ENCODE assay signal across 8 mouse cellular contexts in genomic region chr4:133107788-133108281, GRCm38 (mm10). TPM values are rescaled to one million over a fixed set of nuclear protein-coding genes. Genes with fewer than 3 reads are reported as not detected.
DNase-seq lines count a peak whose midpoint lies in the region; ATAC-seq and TF ChIP-seq lines count a peak whose summit lies in the region.

No protein-coding gene starts in this region.

- no peak overlapping the region for H3K4me3 ChIP-seq in layer of hippocampus, adult 2 months
- no peak overlapping the region for H3K4me3 ChIP-seq in limb, embryonic 14.5 days (replicated peaks; ENCODE audit: low read length)

- H3K9me3 ChIP-seq in limb, embryonic 14.5 days (ENCODE audit: control insufficient read depth, low read length): no peaks in the 10 kb centered on the region

- no peak overlapping the region for H3K4me2 ChIP-seq in limb, embryonic 14.5 days (replicated peaks; ENCODE audit: low read depth, low read length, severe bottlenecking)

- WGBS in limb, embryonic 14.5 days: 57% methylated on average over 13 of the region's 13 CpGs

- no peak for TF ChIP-seq POLR2A in limb, embryonic 14.5 days (IDR thresholded peaks at IDR 0.05; ENCODE audit: borderline replicate concordance, extremely low read depth, insufficient read depth, insufficient read length)

- DNase-seq in layer of hippocampus, adult 2 months (ENCODE audit: low spot score in 2 of 2): no peak
- DNase-seq in layer of hippocampus, postnatal 25 days (ENCODE audit: extremely low spot score in 1 of 2, low spot score in 1 of 2): no peak
- DNase-seq in ZHBTc4 (ENCODE audit: low read depth, low spot score): peak; percentile 91
- peak; percentile 99 for DNase-seq in heart, adult 11 months
- DNase-seq in limb, embryonic 14.5 days (ENCODE audit: low spot score): no peak
- peak; percentile 86 for DNase-seq in testis, postnatal 10 days (ENCODE audit: low spot score)
- DNase-seq in embryo, embryonic 10 days (ENCODE audit: low spot score): no peak
- DNase-seq in spleen, postnatal 14 days (ENCODE audit: low spot score in 2 of 2): no peak

- ATAC-seq in limb, embryonic 14.5 days (ENCODE audit: low FRiP score, low read depth): 0 out of 2 replicates have a peak, but pooled peaks have one; percentile 23

- H3K36me3 ChIP-seq in limb, embryonic 14.5 days (ENCODE audit: control insufficient read depth, insufficient read depth, low read length): no peaks in the 10 kb centered on the region; the same call in 1 of the 2 replicates

- peak overlapping the region; percentile 64 for H3K27ac ChIP-seq in layer of hippocampus, adult 2 months
- H3K27ac ChIP-seq in limb, embryonic 14.5 days (replicated peaks; ENCODE audit: low read depth, low read length): peak overlapping the region; percentile 77

- H3K27me3 ChIP-seq in limb, embryonic 14.5 days (ENCODE audit: control insufficient read depth, insufficient read depth, low read length): no peaks in the 10 kb centered on the region

- TF ChIP-seq CTCF in layer of hippocampus, adult 2 months (conservative IDR thresholded peaks at IDR 0.05): no peak

- no peak overlapping the region for H3K9ac ChIP-seq in limb, embryonic 14.5 days (ENCODE audit: low read depth, low read length, severe bottlenecking)

- peaks cover 31% of the 10 kb centered on the region for H3K4me1 ChIP-seq in limb, embryonic 14.5 days (ENCODE audit: control insufficient read depth, insufficient read depth, low read length)

RNA-seq across cellular contexts. Expression of gene Wasf2, which starts 22.5 kb away (rescaled TPM):
- total RNA-seq in layer of hippocampus, adult 2 months (2021): 10 to 100 TPM; 32.0 to 33.1 TPM
- total RNA-seq in layer of hippocampus, postnatal 25 days (2021): 10 to 100 TPM; 28.9 to 32.8 TPM
- polyA plus RNA-seq in limb, embryonic 14.5 days (2012; rRNA removed): 62.0 and 70.9 TPM in 2 replicates
- polyA plus RNA-seq in limb, embryonic 14.5 days (2014; fragmentation: Nextera tagmentation; extraction: Ambion mirVana): 92.2 and 96.6 TPM in 2 replicates

Comparison
In these comparisons a context has a peak if more than half of its experiments do, and no peak if none do; other contexts are left out.
1. DNase-seq: peak in ZHBTc4 (single experiment), heart, adult 11 months (single experiment) and testis, postnatal 10 days (single experiment); none in layer of hippocampus, adult 2 months (0 of 2), layer of hippocampus, postnatal 25 days (0 of 2), limb, embryonic 14.5 days (single experiment), embryo, embryonic 10 days (single experiment) and spleen, postnatal 14 days (0 of 2).